Mouse (Mus musculus) Muller cell, postnatal 12 days (primary cell): Measurements from ENCODE around the gene Pde4d.
A peak's percentile ranks its signal among the peaks of the same experiment; 100 is the strongest.

Source experiments
- DNase-seq: peaks from one replicate; pipeline ENCODE4 v3.0.0-alpha.2; 2015; ENCODE audit errors: inconsistent ontology term

Pde4d gene

DNA sequence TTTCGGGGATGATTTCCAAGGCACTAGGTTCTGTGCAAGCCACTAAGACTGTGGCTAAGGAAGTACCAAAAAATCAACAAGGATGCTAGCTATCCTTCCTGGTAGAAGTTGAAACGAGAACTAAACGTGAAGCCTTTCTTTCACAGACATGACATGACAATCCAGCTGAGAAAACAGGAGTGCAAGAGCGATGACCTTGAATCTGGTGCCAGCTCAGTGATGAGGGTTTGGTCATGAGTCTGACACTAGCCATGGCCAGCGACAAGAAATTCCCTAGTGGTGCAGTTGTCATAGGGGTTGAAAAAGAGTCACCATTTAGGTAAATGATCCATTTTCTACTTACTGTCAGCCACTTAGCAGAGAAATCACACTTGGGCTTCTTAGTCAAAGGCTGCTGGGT, 1466.2 kb downstream of the Pde4d start:
- DNase-seq: no peak

DNA sequence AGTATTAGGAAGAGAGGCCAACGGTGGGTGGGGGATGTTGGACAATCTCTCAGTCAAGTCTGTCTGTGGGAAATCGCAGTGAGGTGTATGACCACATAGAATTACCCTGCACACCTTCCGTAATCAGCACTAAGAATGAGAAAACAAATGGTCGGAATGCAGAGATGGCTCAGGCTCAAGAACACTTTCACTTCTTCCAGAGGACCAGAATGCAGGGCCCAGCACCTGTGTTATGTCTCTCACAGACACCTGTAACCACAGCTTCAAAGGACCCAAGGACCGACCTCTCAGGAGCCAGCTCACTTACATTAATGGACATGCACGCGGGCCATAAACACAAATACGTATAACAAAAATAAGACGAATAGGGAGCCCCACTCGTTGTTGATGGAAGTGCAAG, 1467.8 kb downstream of the Pde4d start:
- DNase-seq: no peak

DNA sequence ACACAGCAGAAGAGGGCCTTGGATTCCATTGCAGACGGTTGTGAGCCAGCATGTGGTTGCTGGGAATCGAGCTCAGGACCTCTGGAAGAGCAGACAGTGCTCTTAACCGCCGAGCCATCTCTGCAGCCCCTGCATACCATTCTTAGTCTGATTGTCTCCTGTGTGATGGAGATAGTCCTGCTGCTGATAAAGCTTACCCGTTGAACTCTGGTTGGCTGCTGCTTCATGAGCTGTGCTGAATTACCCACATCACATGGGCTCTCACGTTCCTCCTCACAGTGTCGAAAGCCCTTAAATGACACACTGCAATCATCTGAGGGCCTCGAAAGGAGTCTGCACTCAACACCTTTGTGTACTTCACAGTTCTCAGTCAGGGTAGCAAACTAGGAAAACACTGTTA, 1468.9 kb downstream of the Pde4d start:
- DNase-seq: no peak

- DNase-seq: no peak
Observed at GRCm38 (mm10) chr13:109920256-109920655, 1470.5 kb downstream of the Pde4d start.

- no peak for DNase-seq
Observed at GRCm38 (mm10) chr13:109921336-109922038, 1471.7 kb downstream of the Pde4d start.

DNA sequence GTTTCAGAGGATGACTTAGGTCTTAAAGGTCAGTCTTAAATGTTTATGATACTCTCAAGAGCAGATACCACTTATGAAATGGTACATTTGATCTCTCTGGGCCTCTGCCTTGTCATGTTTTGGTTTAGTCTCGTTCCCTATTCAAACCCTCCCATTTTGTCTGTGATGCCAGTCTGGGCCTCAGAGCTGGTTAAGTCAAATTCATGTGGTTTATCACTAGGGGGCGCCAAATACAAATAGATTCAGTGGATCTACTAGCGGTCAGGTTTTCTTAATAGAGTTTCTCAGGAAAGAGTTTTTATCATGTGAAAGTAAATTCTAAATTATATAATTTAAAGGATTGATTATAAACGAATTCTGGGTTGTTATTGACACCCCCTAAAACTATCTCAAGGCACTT, 1472.5 kb downstream of the Pde4d start:
- DNase-seq: peak; percentile 37

DNA sequence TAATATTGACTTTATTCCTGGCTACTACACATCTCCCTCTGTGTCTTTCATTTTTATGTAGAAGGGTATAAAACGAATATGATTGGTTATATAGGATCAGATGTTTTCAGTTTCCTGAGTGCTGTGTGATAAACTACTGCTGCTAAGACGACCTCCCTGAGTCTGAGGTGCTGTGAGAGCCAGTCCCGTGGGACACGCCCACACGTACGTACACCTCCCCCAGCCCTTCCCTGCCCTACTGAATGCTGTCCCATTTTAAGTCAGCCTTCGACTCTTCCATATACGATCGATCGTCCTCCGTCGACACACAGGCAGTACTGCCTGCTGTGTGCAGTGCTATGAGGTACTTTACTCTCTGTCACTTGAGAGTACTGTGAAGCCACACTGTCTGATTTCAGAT, 1473.0 kb downstream of the Pde4d start:
- DNase-seq: no peak

GRCm38 (mm10) chr13:109924771-109925170, 1475.0 kb downstream of the Pde4d start:
- DNase-seq: no peak

- peak; percentile 45 for DNase-seq
Observed at GRCm38 (mm10) chr13:109926277-109926920, 1476.7 kb downstream of the Pde4d start.

- DNase-seq: no peak
Observed at GRCm38 (mm10) chr13:109927782-109928181, 1478.0 kb downstream of the Pde4d start.

DNA sequence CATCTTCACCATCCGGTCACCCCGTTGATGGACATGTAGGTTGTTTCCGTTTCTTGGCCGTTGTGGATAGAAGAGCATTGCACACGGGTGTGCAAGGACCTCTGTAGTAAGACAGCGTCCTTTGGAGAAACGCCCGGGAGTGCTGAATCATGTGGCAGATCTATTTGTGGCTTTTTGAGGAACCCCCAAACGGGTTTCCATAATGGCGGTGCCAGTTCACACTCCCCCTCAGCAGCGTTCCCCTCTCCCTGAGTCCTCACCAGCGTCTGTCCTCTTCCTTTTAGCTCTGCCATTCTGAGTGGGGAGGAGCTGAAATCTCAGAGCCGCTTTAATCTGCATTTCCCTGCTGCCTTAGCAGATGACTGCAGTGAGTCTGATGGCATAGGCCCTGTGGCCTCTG, 1482.9 kb downstream of the Pde4d start:
- no peak for DNase-seq

GRCm38 (mm10) chr13:109933554-109933953, 1483.8 kb downstream of the Pde4d start:
- no peak for DNase-seq

DNA sequence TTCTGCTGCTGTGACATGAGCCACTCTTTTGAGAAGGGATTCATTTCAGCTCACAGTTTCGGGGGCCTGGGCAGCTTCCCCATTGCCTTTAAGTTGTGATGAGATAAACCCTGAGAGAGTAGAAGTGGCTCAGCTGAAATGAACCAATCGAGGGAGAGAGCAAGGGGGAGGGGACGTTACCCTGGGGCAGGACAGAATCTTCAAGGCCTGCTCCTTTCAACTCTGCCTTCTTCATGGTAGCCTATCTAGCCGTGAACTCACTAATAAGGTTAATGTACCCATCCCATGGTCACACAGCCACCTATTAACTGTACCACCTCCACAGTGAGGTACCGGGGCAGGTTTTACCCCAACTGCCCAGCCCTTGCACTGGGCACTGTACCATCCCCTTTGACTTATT, 1487.1 kb downstream of the Pde4d start:
- no peak for DNase-seq

DNA sequence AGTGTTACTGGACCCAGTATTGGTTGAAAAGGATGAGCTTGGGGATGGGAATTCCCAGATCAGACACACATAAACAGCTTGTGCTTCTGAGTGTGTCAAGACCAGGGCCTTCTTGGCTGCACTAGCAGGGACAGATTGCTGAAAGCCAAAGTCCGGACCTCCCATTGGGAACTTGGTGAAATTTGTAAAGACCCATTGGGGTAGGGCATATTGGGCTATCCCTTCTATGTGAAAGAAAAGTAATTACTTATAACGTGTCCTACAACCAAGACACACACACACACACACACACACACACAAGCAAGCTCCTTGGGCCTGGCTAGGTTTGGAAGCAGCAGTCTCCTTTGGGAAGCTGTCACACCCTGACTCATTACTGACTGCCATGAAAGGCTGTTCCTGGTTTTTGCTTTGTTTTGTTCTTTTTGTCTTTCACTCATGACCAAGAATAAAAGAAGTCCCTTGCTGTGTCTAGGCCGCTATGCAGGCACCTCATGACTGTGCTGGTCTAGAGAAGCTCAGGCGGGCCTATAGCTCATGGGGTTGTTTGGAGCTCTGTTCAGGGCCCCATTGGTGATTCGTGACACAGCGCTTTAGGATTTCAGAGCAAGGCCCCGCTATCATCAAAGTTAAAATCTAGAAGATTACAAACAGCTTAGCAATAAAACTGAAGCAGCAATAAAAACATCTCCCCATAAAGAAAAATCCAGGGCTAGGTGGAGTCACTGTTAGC, 1495.2 kb downstream of the Pde4d start:
- DNase-seq: no peak

- no peak for DNase-seq
Observed at GRCm38 (mm10) chr13:109951466-109951865, 1501.7 kb downstream of the Pde4d start.

GRCm38 (mm10) chr13:109954189-109954588, 1504.4 kb downstream of the Pde4d start:
- no peak for DNase-seq

DNA sequence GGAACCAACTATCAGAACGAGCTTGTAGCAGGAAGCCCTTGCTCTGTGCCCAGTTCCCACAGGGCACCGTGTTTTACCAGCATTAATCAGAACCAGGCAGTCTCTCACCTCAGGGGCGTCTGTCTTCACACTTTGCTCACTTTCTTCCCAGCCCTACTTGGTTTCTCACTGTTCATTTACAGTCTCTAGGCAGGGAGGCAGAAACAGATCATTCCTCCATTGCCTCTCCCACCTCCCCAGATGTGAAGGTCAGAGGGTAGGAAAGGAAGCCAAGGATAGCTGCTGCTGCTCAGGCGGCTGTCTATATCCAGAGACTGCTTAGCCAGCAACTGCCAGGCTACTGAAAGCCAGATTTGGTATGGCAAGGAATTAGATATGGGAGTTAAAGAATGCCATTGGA, 1508.2 kb downstream of the Pde4d start:
- DNase-seq: no peak

- no peak for DNase-seq
Observed at GRCm38 (mm10) chr13:109982821-109983443, 1533.2 kb downstream of the Pde4d start.

DNA sequence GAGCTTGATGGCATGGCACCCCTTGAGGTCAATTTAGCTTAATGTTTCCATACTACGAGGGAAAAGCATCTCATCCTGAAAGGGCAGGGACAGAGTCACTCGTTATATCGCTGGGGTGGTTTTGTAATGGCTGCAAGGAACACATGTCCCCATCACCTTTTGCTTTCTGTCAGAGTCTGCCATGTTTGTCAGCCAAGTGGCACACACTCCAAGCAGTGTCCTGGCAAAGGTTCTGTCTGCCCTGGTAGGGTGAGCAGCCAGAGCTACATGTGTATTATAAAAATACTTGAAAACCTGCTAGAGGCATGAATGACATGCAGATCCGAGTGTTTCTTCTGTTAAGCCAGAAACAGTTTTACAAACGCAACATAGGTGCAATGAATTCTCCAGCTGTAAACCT, 1535.7 kb downstream of the Pde4d start:
- no peak for DNase-seq

- DNase-seq: no peak
Observed at GRCm38 (mm10) chr13:109985892-109986291, 1536.1 kb downstream of the Pde4d start.

DNA sequence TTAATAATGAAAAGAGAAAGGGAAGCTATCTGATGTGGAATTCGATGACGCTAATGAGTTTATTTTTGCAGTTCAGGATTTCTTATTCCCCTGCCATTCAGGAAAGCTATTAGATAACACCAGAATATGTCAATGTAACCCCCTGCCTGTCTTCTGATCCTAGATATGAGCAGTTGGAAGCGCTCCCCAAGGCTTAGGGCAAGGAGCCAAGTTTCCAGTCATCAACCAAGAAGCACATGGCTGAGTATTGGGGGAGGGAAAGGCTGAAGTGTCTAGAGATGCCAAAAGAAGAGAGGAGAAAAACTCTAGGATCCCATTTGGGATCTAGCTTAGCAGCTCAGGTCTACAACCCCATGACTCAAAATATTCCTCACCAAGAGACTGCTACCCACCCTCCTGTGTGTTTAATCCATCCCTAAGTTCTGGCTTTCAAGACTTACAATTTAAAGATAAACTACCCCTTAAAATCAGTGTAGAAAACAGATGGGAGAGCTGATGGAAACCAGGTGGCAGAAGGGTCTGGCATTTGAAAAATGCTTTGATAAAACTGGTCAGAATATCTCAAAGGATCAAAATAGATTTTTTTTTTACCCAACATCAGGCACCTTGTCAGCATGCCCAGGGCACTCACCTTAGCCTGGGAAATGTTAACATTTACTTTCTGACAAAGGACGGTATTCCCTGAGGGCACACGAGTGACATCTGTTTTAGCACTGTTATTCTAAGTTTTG, 1543.2 kb downstream of the Pde4d start:
- DNase-seq: peak; percentile 47
